Mouse (Mus musculus): ENCODE data around the gene Hexim2. TPM values are rescaled to one million over a fixed set of nuclear protein-coding genes. Genes with fewer than 3 reads are reported as not detected.

Hexim2 gene
- polyA plus RNA-seq (2012; rRNA removed; ENCODE audit: low replicate concordance), result 1.1 and 1.6 TPM in 2 replicates

GRCm38 (mm10) chr11:103131701-103132575 is at the start of gene Hexim2:
TSS of gene Hexim2 (plus strand) at chr11:103132429.

GRCm38 (mm10) chr11:103101481-103101865 is 30.8 kb upstream of the Hexim2 start, which contains the start of the genes Plcd3 and Acbd4:
TSS of gene Plcd3 (minus strand) at chr11:103101658.
TSS of gene Acbd4 (plus strand) at chr11:103101682.

DNA sequence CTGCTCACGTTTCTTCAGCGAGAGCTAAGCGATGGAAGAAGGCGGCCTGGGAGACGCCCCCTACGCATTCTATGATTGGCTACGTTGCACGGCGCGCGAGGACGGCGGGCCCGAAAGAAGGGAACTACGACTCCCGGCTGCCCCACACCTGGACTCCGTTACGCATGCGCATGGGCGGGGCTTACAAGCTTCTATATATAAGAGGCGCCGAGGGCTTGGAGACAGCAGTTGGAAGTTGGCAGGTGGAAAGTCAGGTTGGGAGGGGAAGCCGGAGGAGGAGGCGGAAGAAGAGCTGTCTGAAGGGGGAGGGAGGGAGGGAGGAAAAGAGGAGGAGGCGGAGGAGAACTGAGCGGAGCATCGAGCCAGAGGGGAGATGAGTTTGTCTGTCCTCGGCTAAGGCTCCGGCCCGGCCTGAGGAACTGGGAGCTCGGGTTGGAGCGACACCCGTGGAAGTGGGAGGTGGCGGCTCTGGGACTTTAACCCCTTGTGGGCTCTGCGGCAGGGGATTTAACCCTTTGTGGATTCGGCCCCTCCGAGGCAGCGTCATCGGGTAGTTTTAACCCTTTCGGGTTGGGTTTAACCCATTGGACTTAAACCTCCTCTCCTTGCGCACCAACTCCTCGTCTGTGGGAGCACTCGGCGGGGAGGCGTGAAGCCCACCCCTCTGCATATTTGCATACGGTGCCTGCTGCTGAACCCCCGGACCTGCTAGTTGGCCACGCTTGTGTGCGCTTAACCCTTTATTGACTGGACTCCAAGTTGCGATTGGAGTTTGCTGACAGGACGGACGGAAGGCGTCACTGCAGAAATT is 16.0 kb upstream of the Hexim2 start, which contains the start of gene Hexim1:
Gene Hexim1, plus strand, starts transcription at position 224 of the 811 bp plus-strand sequence.

GRCm38 (mm10) chr11:103170494-103171285 is 38.5 kb downstream of the Hexim2 start, which contains the start of gene Fmnl1:
TSS of gene Fmnl1 (plus strand) at chr11:103171107.

Other genes with a start within 250 kb of the Hexim2 start
- gene Fam187a, start 247.3 kb upstream of the Hexim2 start, polyA plus RNA-seq (2012; rRNA removed; ENCODE audit: low replicate concordance), result not detected in 2 replicates
- 0.30 and 0.81 TPM in 2 replicates for gene Gfap, start 231.5 kb upstream of the Hexim2 start, polyA plus RNA-seq (2012; rRNA removed; ENCODE audit: low replicate concordance)
- gene Kif18b, start 207.3 kb upstream of the Hexim2 start, polyA plus RNA-seq (2012; rRNA removed; ENCODE audit: low replicate concordance), result 3.2 and 4.7 TPM in 2 replicates
- gene C1ql1, start 185.7 kb upstream of the Hexim2 start, polyA plus RNA-seq (2012; rRNA removed; ENCODE audit: low replicate concordance), result 0.40 and 0.77 TPM in 2 replicates
- 18.1 and 18.6 TPM in 2 replicates for gene Nmt1, start 104.2 kb upstream of the Hexim2 start, polyA plus RNA-seq (2012; rRNA removed; ENCODE audit: low replicate concordance)
- 51.3 and 51.6 TPM in 2 replicates for gene Dcakd, start 104.1 kb upstream of the Hexim2 start, polyA plus RNA-seq (2012; rRNA removed; ENCODE audit: low replicate concordance)
- gene Plcd3, start 30.8 kb upstream of the Hexim2 start, polyA plus RNA-seq (2012; rRNA removed; ENCODE audit: low replicate concordance), result 5.3 and 6.8 TPM in 2 replicates
- 108 and 223 TPM in 2 replicates for gene Acbd4, start 30.7 kb upstream of the Hexim2 start, polyA plus RNA-seq (2012; rRNA removed; ENCODE audit: low replicate concordance)
- 6.7 and 9.3 TPM in 2 replicates for gene Hexim1, start 16.2 kb upstream of the Hexim2 start, polyA plus RNA-seq (2012; rRNA removed; ENCODE audit: low replicate concordance)
- gene Fmnl1, start 38.7 kb downstream of the Hexim2 start, polyA plus RNA-seq (2012; rRNA removed; ENCODE audit: low replicate concordance), result 2.8 and 7.3 TPM in 2 replicates
- 1.1 and 1.4 TPM in 2 replicates for gene 1700023F06Rik, start 76.1 kb downstream of the Hexim2 start, polyA plus RNA-seq (2012; rRNA removed; ENCODE audit: low replicate concordance)
- gene Spata32, start 86.0 kb downstream of the Hexim2 start, polyA plus RNA-seq (2012; rRNA removed; ENCODE audit: low replicate concordance), result not detected in 2 replicates
- 10.6 and 12.9 TPM in 2 replicates for gene Map3k14, start 135.0 kb downstream of the Hexim2 start, polyA plus RNA-seq (2012; rRNA removed; ENCODE audit: low replicate concordance)
- gene Arhgap27, start 231.3 kb downstream of the Hexim2 start, polyA plus RNA-seq (2012; rRNA removed; ENCODE audit: low replicate concordance), result 118 and 157 TPM in 2 replicates